Comparison of ENCODE assay signal across 29 mouse cellular contexts in the genomic region with DNA sequence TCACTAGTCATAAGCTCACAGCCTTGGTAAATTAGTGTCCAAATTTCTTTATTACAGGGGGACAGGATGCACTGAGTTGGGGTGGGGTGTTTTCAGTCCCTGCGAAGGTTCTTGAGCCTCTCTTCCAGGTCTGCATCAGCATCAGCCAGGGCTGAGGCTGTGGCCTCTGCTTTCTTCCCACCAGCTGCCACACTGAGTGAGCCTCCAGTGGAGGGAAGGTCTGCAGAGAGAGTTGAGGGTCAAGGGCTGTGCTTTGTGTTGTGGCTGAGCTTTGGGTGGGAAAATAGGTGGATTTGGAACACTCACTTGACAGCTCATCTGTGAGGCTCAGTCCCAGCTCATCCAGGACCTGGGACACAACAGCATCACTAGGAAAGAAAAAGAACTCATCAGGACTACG. TPM values are rescaled to one million over a fixed set of nuclear protein-coding genes. Genes with fewer than 3 reads are reported as not detected.
A peak's percentile ranks its signal among the peaks of the same experiment; 100 is the strongest.
DNase-seq lines count a peak whose midpoint lies in the region; ATAC-seq and TF ChIP-seq lines count a peak whose summit lies in the region.
"Had no signal": no experiment of that assay in that cellular context is flagged by ENCODE, and none has a peak within 500 bp of the region (broad histone marks: within the 10 kb centered on the region; RNA-seq: fewer than 3 reads in every experiment).

No protein-coding gene starts in this region.

- peaks cover 45% of the 10 kb centered on the region for H3K4me1 ChIP-seq in hindbrain, embryonic 13.5 days (replicated peaks)
- peaks cover 11% of the 10 kb centered on the region; the same call in 1 of the 2 replicates for H3K4me1 ChIP-seq in hindbrain, embryonic 11.5 days (replicated peaks; ENCODE audit: control insufficient read depth, insufficient read depth, low read length)
- H3K4me1 ChIP-seq in midbrain, embryonic 11.5 days (ENCODE audit: control insufficient read depth, insufficient read depth, low read length) = peaks cover 20% of the 10 kb centered on the region
- peaks cover 45% of the 10 kb centered on the region for H3K4me1 ChIP-seq in midbrain, embryonic 13.5 days (replicated peaks)
- peaks cover 93% of the 10 kb centered on the region for H3K4me1 ChIP-seq in E14TG2a.4 (replicated peaks; ENCODE audit: low read depth, low read length)
- H3K4me1 ChIP-seq in embryonic facial prominence, embryonic 10.5 days = peaks cover 42% of the 10 kb centered on the region

- no peak overlapping the region for H3K4me2 ChIP-seq in hindbrain, embryonic 13.5 days
- no peak overlapping the region for H3K4me2 ChIP-seq in hindbrain, embryonic 11.5 days (replicated peaks; ENCODE audit: low read depth, low read length)
- H3K4me2 ChIP-seq in midbrain, embryonic 11.5 days = no peak overlapping the region
- no peak overlapping the region for H3K4me2 ChIP-seq in midbrain, embryonic 13.5 days (replicated peaks)
- H3K4me2 ChIP-seq: embryonic facial prominence, embryonic 12.5 days; forebrain, embryonic 13.5 days; heart, embryonic 15.5 days; hindbrain, embryonic 15.5 days had no signal

- TF ChIP-seq CTCF in E14TG2a.4 (conservative IDR thresholded peaks at IDR 0.05; ENCODE audit: low read length) = no peak

- no peaks in the 10 kb centered on the region for H3K9me3 ChIP-seq in hindbrain, embryonic 13.5 days
- no peaks in the 10 kb centered on the region for H3K9me3 ChIP-seq in hindbrain, embryonic 11.5 days (ENCODE audit: control insufficient read depth, low read length)
- no peaks in the 10 kb centered on the region for H3K9me3 ChIP-seq in midbrain, embryonic 11.5 days (ENCODE audit: control insufficient read depth, low read length)
- no peaks in the 10 kb centered on the region for H3K9me3 ChIP-seq in midbrain, embryonic 13.5 days
- no peaks in the 10 kb centered on the region for H3K9me3 ChIP-seq in E14TG2a.4 (ENCODE audit: low read length)
- H3K9me3 ChIP-seq in embryonic facial prominence, embryonic 10.5 days = no peaks in the 10 kb centered on the region
- H3K9me3 ChIP-seq: embryonic facial prominence, embryonic 12.5 days; forebrain, embryonic 13.5 days; heart, embryonic 10.5 days; heart, embryonic 15.5 days; hindbrain, embryonic 15.5 days had no signal

- WGBS in hindbrain, embryonic 13.5 days = 88% methylated on average over 2 of the region's 2 CpGs
- WGBS in hindbrain, embryonic 11.5 days = 92% methylated on average over 2 of the region's 2 CpGs
- WGBS in midbrain, embryonic 11.5 days = 87% methylated on average over 2 of the region's 2 CpGs
- WGBS in midbrain, embryonic 13.5 days = 77% methylated on average over 2 of the region's 2 CpGs
- 86% methylated on average over 2 of the region's 2 CpGs for WGBS in embryonic facial prominence, embryonic 10.5 days

- H3K27ac ChIP-seq in hindbrain, embryonic 13.5 days = 0 out of 2 replicates have a peak overlapping the region, but pooled peaks have one; percentile 8
- no peak overlapping the region for H3K27ac ChIP-seq in hindbrain, embryonic 11.5 days (ENCODE audit: low read depth, low read length)
- no peak overlapping the region for H3K27ac ChIP-seq in midbrain, embryonic 11.5 days (ENCODE audit: low read depth, low read length)
- H3K27ac ChIP-seq in midbrain, embryonic 13.5 days = no peak overlapping the region
- H3K27ac ChIP-seq in embryonic facial prominence, embryonic 10.5 days (replicated peaks) = no peak overlapping the region
- H3K27ac ChIP-seq: embryonic facial prominence, embryonic 12.5 days; forebrain, embryonic 13.5 days; heart, embryonic 10.5 days; heart, embryonic 15.5 days; hindbrain, embryonic 15.5 days; liver, embryonic 14.5 days; macrophage had no signal

- no peaks in the 10 kb centered on the region for H3K27me3 ChIP-seq in hindbrain, embryonic 13.5 days
- no peaks in the 10 kb centered on the region for H3K27me3 ChIP-seq in hindbrain, embryonic 11.5 days (ENCODE audit: control insufficient read depth, insufficient read depth, low read length)
- H3K27me3 ChIP-seq in midbrain, embryonic 11.5 days (ENCODE audit: control insufficient read depth, insufficient read depth, low read length) = no peaks in the 10 kb centered on the region
- no peaks in the 10 kb centered on the region for H3K27me3 ChIP-seq in midbrain, embryonic 13.5 days
- no peaks in the 10 kb centered on the region for H3K27me3 ChIP-seq in E14TG2a.4 (ENCODE audit: insufficient read depth, low read length)
- no peaks in the 10 kb centered on the region for H3K27me3 ChIP-seq in embryonic facial prominence, embryonic 10.5 days (replicated peaks; ENCODE audit: low read depth, poor library complexity, severe bottlenecking)
- H3K27me3 ChIP-seq: embryonic facial prominence, embryonic 12.5 days; forebrain, embryonic 13.5 days; heart, embryonic 15.5 days; hindbrain, embryonic 15.5 days had no signal

- DNase-seq in hindbrain, embryonic 11.5 days (ENCODE audit: low spot score) = no peak
- DNase-seq in midbrain, embryonic 11.5 days (ENCODE audit: low spot score, missing footprints) = peak; percentile 82
- DNase-seq in embryonic facial prominence, embryonic 10.5 days (ENCODE audit: low spot score) = no peak
- DNase-seq in testis, postnatal 14 days (ENCODE audit: low spot score) = no peak
- DNase-seq in urinary bladder, postnatal 4 days (ENCODE audit: low spot score in 2 of 2) = no peak
- DNase-seq: adrenal gland, postnatal 10 days; cerebellum, adult 8-10 months; cerebellum, postnatal 36 days; gastrocnemius, postnatal 14 days; heart, postnatal 36 days; kidney, adult 8-10 months; kidney, postnatal 10 days; lung, adult 2 months; lung, postnatal 10 days; right cerebral cortex, adult 18-20 months; thymus, postnatal 4 days had no signal

- no peak overlapping the region for H3K4me3 ChIP-seq in hindbrain, embryonic 13.5 days
- no peak overlapping the region for H3K4me3 ChIP-seq in hindbrain, embryonic 11.5 days (ENCODE audit: low read depth, low read length)
- H3K4me3 ChIP-seq in midbrain, embryonic 11.5 days (ENCODE audit: low read depth, low read length) = no peak overlapping the region
- no peak overlapping the region for H3K4me3 ChIP-seq in midbrain, embryonic 13.5 days (replicated peaks)
- peak overlapping the region; percentile 89; the same call in 1 of the 2 replicates for H3K4me3 ChIP-seq in E14TG2a.4 (replicated peaks; ENCODE audit: low read length)
- 0 out of 2 replicates have a peak overlapping the region, but pooled peaks have one; percentile 21 for H3K4me3 ChIP-seq in embryonic facial prominence, embryonic 10.5 days
- H3K4me3 ChIP-seq: embryonic facial prominence, embryonic 12.5 days; erythroblast, embryonic 14.5 days; forebrain, embryonic 13.5 days; heart, embryonic 10.5 days; heart, embryonic 15.5 days; hindbrain, embryonic 15.5 days had no signal

- no peak for ATAC-seq in hindbrain, embryonic 13.5 days (ENCODE audit: low FRiP score)
- ATAC-seq in hindbrain, embryonic 11.5 days (ENCODE audit: low FRiP score) = no peak
- ATAC-seq in midbrain, embryonic 11.5 days (ENCODE audit: low FRiP score) = no peak
- no peak for ATAC-seq in midbrain, embryonic 13.5 days
- ATAC-seq: CD4-positive, CD25-positive, alpha-beta regulatory T cell, adult 4 months; forebrain, embryonic 13.5 days; intestine, embryonic 16.5 days had no signal

- peaks cover 76% of the 10 kb centered on the region for H3K36me3 ChIP-seq in hindbrain, embryonic 13.5 days
- peaks cover 32% of the 10 kb centered on the region for H3K36me3 ChIP-seq in hindbrain, embryonic 11.5 days (ENCODE audit: control insufficient read depth, insufficient read depth, low read length)
- H3K36me3 ChIP-seq in midbrain, embryonic 11.5 days (ENCODE audit: control insufficient read depth, insufficient read depth, low read length) = peaks cover 63% of the 10 kb centered on the region
- peaks cover 78% of the 10 kb centered on the region for H3K36me3 ChIP-seq in midbrain, embryonic 13.5 days
- peaks cover 93% of the 10 kb centered on the region for H3K36me3 ChIP-seq in E14TG2a.4 (ENCODE audit: insufficient read depth, low read length)
- peaks cover 85% of the 10 kb centered on the region for H3K36me3 ChIP-seq in embryonic facial prominence, embryonic 10.5 days (replicated peaks)

- no peak overlapping the region for H3K9ac ChIP-seq in hindbrain, embryonic 13.5 days
- no peak overlapping the region for H3K9ac ChIP-seq in hindbrain, embryonic 11.5 days (ENCODE audit: low read depth, low read length)
- H3K9ac ChIP-seq in midbrain, embryonic 11.5 days (ENCODE audit: low read length) = no peak overlapping the region
- no peak overlapping the region for H3K9ac ChIP-seq in midbrain, embryonic 13.5 days (replicated peaks)
- H3K9ac ChIP-seq: embryonic facial prominence, embryonic 12.5 days; heart, embryonic 15.5 days; hindbrain, embryonic 15.5 days; liver, embryonic 14.5 days had no signal

RNA-seq across cellular contexts. Expression of a gene that starts 2.6 kb away (rescaled TPM):
- 181 and 184 TPM in 2 replicates for polyA plus RNA-seq in hindbrain, embryonic 13.5 days (2015; fragmentation: Nextera tagmentation; extraction: Ambion mirVana)
- 154 and 157 TPM in 2 replicates for polyA plus RNA-seq in hindbrain, embryonic 11.5 days (2014; fragmentation: Nextera tagmentation; extraction: Ambion mirVana)
- 133 and 140 TPM in 2 replicates for polyA plus RNA-seq in midbrain, embryonic 11.5 days (2014; fragmentation: Nextera tagmentation; extraction: Ambion mirVana)
- polyA plus RNA-seq in midbrain, embryonic 13.5 days (2015; fragmentation: Nextera tagmentation; extraction: Ambion mirVana) = 181 and 186 TPM in 2 replicates
- polyA plus RNA-seq in embryonic facial prominence, embryonic 10.5 days (2016; fragmentation: Nextera tagmentation; extraction: Ambion mirVana) = 89.1 and 93.0 TPM in 2 replicates

RNA-seq across cellular contexts. Expression of a gene that starts 6.1 kb away (rescaled TPM):
- polyA plus RNA-seq in hindbrain, embryonic 13.5 days (2015; fragmentation: Nextera tagmentation; extraction: Ambion mirVana) = 80.3 and 95.9 TPM in 2 replicates
- 147 and 173 TPM in 2 replicates for polyA plus RNA-seq in hindbrain, embryonic 11.5 days (2014; fragmentation: Nextera tagmentation; extraction: Ambion mirVana)
- polyA plus RNA-seq in midbrain, embryonic 11.5 days (2014; fragmentation: Nextera tagmentation; extraction: Ambion mirVana) = 152 and 166 TPM in 2 replicates
- polyA plus RNA-seq in midbrain, embryonic 13.5 days (2015; fragmentation: Nextera tagmentation; extraction: Ambion mirVana) = 63.1 and 91.6 TPM in 2 replicates
- 157 and 159 TPM in 2 replicates for polyA plus RNA-seq in embryonic facial prominence, embryonic 10.5 days (2016; fragmentation: Nextera tagmentation; extraction: Ambion mirVana)

RNA-seq across cellular contexts. Expression of a gene that starts 22.1 kb away (rescaled TPM):
- 37.0 and 37.4 TPM in 2 replicates for polyA plus RNA-seq in hindbrain, embryonic 13.5 days (2015; fragmentation: Nextera tagmentation; extraction: Ambion mirVana)
- 25.0 and 25.3 TPM in 2 replicates for polyA plus RNA-seq in hindbrain, embryonic 11.5 days (2014; fragmentation: Nextera tagmentation; extraction: Ambion mirVana)
- 25.7 and 32.8 TPM in 2 replicates for polyA plus RNA-seq in midbrain, embryonic 11.5 days (2014; fragmentation: Nextera tagmentation; extraction: Ambion mirVana)
- polyA plus RNA-seq in midbrain, embryonic 13.5 days (2015; fragmentation: Nextera tagmentation; extraction: Ambion mirVana) = 37.3 and 41.2 TPM in 2 replicates
- polyA plus RNA-seq in embryonic facial prominence, embryonic 10.5 days (2016; fragmentation: Nextera tagmentation; extraction: Ambion mirVana) = 27.2 and 28.4 TPM in 2 replicates

RNA-seq across cellular contexts. Expression of a gene that starts 22.6 kb away (rescaled TPM):
- 6.0 and 6.7 TPM in 2 replicates for polyA plus RNA-seq in hindbrain, embryonic 13.5 days (2015; fragmentation: Nextera tagmentation; extraction: Ambion mirVana)
- 2.4 and 2.6 TPM in 2 replicates for polyA plus RNA-seq in hindbrain, embryonic 11.5 days (2014; fragmentation: Nextera tagmentation; extraction: Ambion mirVana)
- 1.3 and 2.7 TPM in 2 replicates for polyA plus RNA-seq in midbrain, embryonic 11.5 days (2014; fragmentation: Nextera tagmentation; extraction: Ambion mirVana)
- 6.8 and 7.1 TPM in 2 replicates for polyA plus RNA-seq in midbrain, embryonic 13.5 days (2015; fragmentation: Nextera tagmentation; extraction: Ambion mirVana)
- polyA plus RNA-seq in embryonic facial prominence, embryonic 10.5 days (2016; fragmentation: Nextera tagmentation; extraction: Ambion mirVana) = 2.4 and 2.8 TPM in 2 replicates

RNA-seq across cellular contexts. Expression of a gene that starts 33.1 kb away (rescaled TPM):
- 216 and 239 TPM in 2 replicates for polyA plus RNA-seq in hindbrain, embryonic 13.5 days (2015; fragmentation: Nextera tagmentation; extraction: Ambion mirVana)
- 427 and 438 TPM in 2 replicates for polyA plus RNA-seq in hindbrain, embryonic 11.5 days (2014; fragmentation: Nextera tagmentation; extraction: Ambion mirVana)
- 399 and 443 TPM in 2 replicates for polyA plus RNA-seq in midbrain, embryonic 11.5 days (2014; fragmentation: Nextera tagmentation; extraction: Ambion mirVana)
- 240 and 273 TPM in 2 replicates for polyA plus RNA-seq in midbrain, embryonic 13.5 days (2015; fragmentation: Nextera tagmentation; extraction: Ambion mirVana)
- polyA plus RNA-seq in embryonic facial prominence, embryonic 10.5 days (2016; fragmentation: Nextera tagmentation; extraction: Ambion mirVana) = 452 and 468 TPM in 2 replicates

Comparison
In these comparisons a context has a peak if more than half of its experiments do, and no peak if none do; other contexts are left out.
1. H3K4me3 ChIP-seq: peak in E14TG2a.4 (single experiment) and embryonic facial prominence, embryonic 10.5 days (single experiment); none in hindbrain, embryonic 13.5 days (single experiment), hindbrain, embryonic 11.5 days (single experiment), midbrain, embryonic 11.5 days (single experiment) and midbrain, embryonic 13.5 days (single experiment).